Mouse (Mus musculus): ENCODE data around the gene Slfn5.

GRCm38 (mm10) chr11:82956925-82957324 lies 5.8 kb downstream of the Slfn5 start:
- TF ChIP-seq CTCF (IDR thresholded peaks at IDR 0.05; ENCODE audit: extremely low read depth, insufficient read depth, low read length), result no peak
- no peak for TF ChIP-seq POLR2A (IDR thresholded peaks at IDR 0.05; ENCODE audit: extremely low read depth, insufficient read depth, low read length)

Measured in cortical plate, adult 2 months (tissue).